Mouse (Mus musculus): ENCODE measurements at regions not wholly inside any gene's neighbourhood (a gene's known extent, or its start where the extent isn't known, plus 50 kb on each side); places are given as distances from the start of the nearest gene placed in this dataset.
A peak's percentile ranks its signal among the peaks of the same experiment; 100 is the strongest.

- Histone ChIP-seq H3K4me1 (peaks cover 15% of the 10 kb centered on the region), H3K27me3 (replicated peaks; ENCODE audit: low read depth, poor library complexity, severe bottlenecking) (no peaks in the 10 kb centered on the region), H3K4me3 (no peak overlapping the region), H3K27ac (replicated peaks) (no peak overlapping the region), H3K9me3 (peaks cover 8% of the 10 kb centered on the region; the same call in 1 of the 2 replicates), H3K36me3 (replicated peaks) (no peaks in the 10 kb centered on the region)
- no peak for DNase-seq (ENCODE audit: low spot score)
- 82% methylated on average over 3 of the region's 3 CpGs for WGBS
Measured at GRCm38 (mm10) chr3:52158788-52159260, 53.9 kb upstream of the Maml3 start.

- Histone ChIP-seq H3K36me3 (replicated peaks) (no peaks in the 10 kb centered on the region), H3K9me3 (no peaks in the 10 kb centered on the region), H3K4me1 (peaks cover 21% of the 10 kb centered on the region), H3K27me3 (replicated peaks; ENCODE audit: low read depth, poor library complexity, severe bottlenecking) (no peaks in the 10 kb centered on the region), H3K4me3 (no peak overlapping the region), H3K27ac (replicated peaks) (no peak overlapping the region)
- no peak for DNase-seq (ENCODE audit: low spot score)
- WGBS: 60% methylated on average over 3 of the region's 3 CpGs
Measured at GRCm38 (mm10) chr3:52161688-52162087, 56.8 kb upstream of the Maml3 start.

GRCm38 (mm10) chr3:52163990-52164389, 59.1 kb upstream of the Maml3 start:
- Histone ChIP-seq H3K9me3 (no peaks in the 10 kb centered on the region), H3K4me1 (peaks cover 16% of the 10 kb centered on the region), H3K27me3 (replicated peaks; ENCODE audit: low read depth, poor library complexity, severe bottlenecking) (no peaks in the 10 kb centered on the region), H3K36me3 (replicated peaks) (no peaks in the 10 kb centered on the region), H3K27ac (replicated peaks) (no peak overlapping the region), H3K4me3 (no peak overlapping the region)
- DNase-seq (ENCODE audit: low spot score): peak; percentile 19
- WGBS: 81% methylated on average over 16 of the region's 16 CpGs

- Histone ChIP-seq H3K4me1 (peaks cover 13% of the 10 kb centered on the region), H3K36me3 (replicated peaks) (no peaks in the 10 kb centered on the region), H3K27ac (replicated peaks) (no peak overlapping the region), H3K27me3 (replicated peaks; ENCODE audit: low read depth, poor library complexity, severe bottlenecking) (no peaks in the 10 kb centered on the region), H3K9me3 (no peaks in the 10 kb centered on the region), H3K4me3 (no peak overlapping the region)
- DNase-seq (ENCODE audit: low spot score): no peak
- 97% methylated on average over 7 of the region's 7 CpGs for WGBS
Measured at GRCm38 (mm10) chr3:52167420-52167819, 62.5 kb upstream of the Maml3 start.

- Histone ChIP-seq H3K9me3 (no peaks in the 10 kb centered on the region), H3K4me1 (0 out of 2 replicates have a peak, but pooled peaks cover 5% of the 10 kb centered on the region), H3K36me3 (replicated peaks) (no peaks in the 10 kb centered on the region), H3K27ac (replicated peaks) (no peak overlapping the region), H3K27me3 (replicated peaks; ENCODE audit: low read depth, poor library complexity, severe bottlenecking) (no peaks in the 10 kb centered on the region), H3K4me3 (no peak overlapping the region)
- no peak for DNase-seq (ENCODE audit: low spot score)
- WGBS: 90% methylated on average over 7 of the region's 7 CpGs
Measured at GRCm38 (mm10) chr3:52170847-52171246, 66.0 kb upstream of the Maml3 start.

GRCm38 (mm10) chr3:52171303-52171702, 66.4 kb upstream of the Maml3 start:
- Histone ChIP-seq H3K27ac (replicated peaks) (no peak overlapping the region), H3K27me3 (replicated peaks; ENCODE audit: low read depth, poor library complexity, severe bottlenecking) (no peaks in the 10 kb centered on the region), H3K36me3 (replicated peaks) (no peaks in the 10 kb centered on the region), H3K4me3 (no peak overlapping the region), H3K4me1 (0 out of 2 replicates have a peak, but pooled peaks cover 5% of the 10 kb centered on the region), H3K9me3 (no peaks in the 10 kb centered on the region)
- WGBS: 93% methylated on average over 5 of the region's 5 CpGs
- DNase-seq (ENCODE audit: low spot score): no peak

GRCm38 (mm10) chr3:52173490-52173889, 68.6 kb upstream of the Maml3 start:
- no peak overlapping the region for H3K4me3 ChIP-seq
- 88% methylated on average over 1 of the region's 1 CpGs for WGBS
- no peak for DNase-seq (ENCODE audit: low spot score)

GRCm38 (mm10) chr3:52176108-52176507, 71.2 kb upstream of the Maml3 start:
- no peaks in the 10 kb centered on the region for H3K36me3 ChIP-seq (replicated peaks)
- peaks cover 27% of the 10 kb centered on the region for H3K4me1 ChIP-seq
- no peaks in the 10 kb centered on the region for H3K9me3 ChIP-seq
- DNase-seq (ENCODE audit: low spot score): no peak
- H3K4me3 ChIP-seq: no peak overlapping the region
- H3K27ac ChIP-seq (replicated peaks): no peak overlapping the region
- 85% methylated on average over 8 of the region's 8 CpGs for WGBS
- H3K27me3 ChIP-seq (replicated peaks; ENCODE audit: low read depth, poor library complexity, severe bottlenecking): no peaks in the 10 kb centered on the region

More at GRCm38 (mm10) chr3:52173490-52173889, 68.6 kb upstream of the Maml3 start:
- Histone ChIP-seq H3K27me3 (replicated peaks; ENCODE audit: low read depth, poor library complexity, severe bottlenecking) (no peaks in the 10 kb centered on the region), H3K36me3 (replicated peaks) (no peaks in the 10 kb centered on the region), H3K9me3 (no peaks in the 10 kb centered on the region), H3K27ac (replicated peaks) (no peak overlapping the region), H3K4me1 (peaks cover 6% of the 10 kb centered on the region)

GRCm38 (mm10) chr3:52178851-52179250, 74.0 kb upstream of the Maml3 start:
- peak; percentile 30 for DNase-seq (ENCODE audit: low spot score)
- H3K4me1 ChIP-seq: peaks cover 36% of the 10 kb centered on the region
- WGBS: 73% methylated on average over 9 of the region's 9 CpGs
- H3K4me3 ChIP-seq: peak overlapping the region; percentile 45; the same call in 1 of the 2 replicates
- H3K9me3 ChIP-seq: no peaks in the 10 kb centered on the region
- no peaks in the 10 kb centered on the region for H3K27me3 ChIP-seq (replicated peaks; ENCODE audit: low read depth, poor library complexity, severe bottlenecking)
- no peaks in the 10 kb centered on the region for H3K36me3 ChIP-seq (replicated peaks)
- H3K27ac ChIP-seq (replicated peaks): peak overlapping the region; percentile 94

GRCm38 (mm10) chr3:52179686-52180085, 74.8 kb upstream of the Maml3 start:
- no peaks in the 10 kb centered on the region for H3K36me3 ChIP-seq (replicated peaks)
- WGBS: 2% methylated on average over 12 of the region's 12 CpGs
- H3K4me1 ChIP-seq: peaks cover 36% of the 10 kb centered on the region
- DNase-seq (ENCODE audit: low spot score): peak; percentile 89
- H3K27me3 ChIP-seq (replicated peaks; ENCODE audit: low read depth, poor library complexity, severe bottlenecking): no peaks in the 10 kb centered on the region
- no peaks in the 10 kb centered on the region for H3K9me3 ChIP-seq
- H3K27ac ChIP-seq (replicated peaks): peak overlapping the region; percentile 94
- H3K4me3 ChIP-seq: peak overlapping the region; percentile 45

GRCm38 (mm10) chr3:52180306-52180705, 75.4 kb upstream of the Maml3 start:
- no peaks in the 10 kb centered on the region for H3K27me3 ChIP-seq (replicated peaks; ENCODE audit: low read depth, poor library complexity, severe bottlenecking)
- no peaks in the 10 kb centered on the region for H3K36me3 ChIP-seq (replicated peaks)
- WGBS: 24% methylated on average over 8 of the region's 8 CpGs
- DNase-seq (ENCODE audit: low spot score): peak; percentile 48
- peak overlapping the region; percentile 94 for H3K27ac ChIP-seq (replicated peaks)
- no peaks in the 10 kb centered on the region for H3K9me3 ChIP-seq
- H3K4me3 ChIP-seq: no peak overlapping the region
- peaks cover 36% of the 10 kb centered on the region for H3K4me1 ChIP-seq

GRCm38 (mm10) chr3:52180785-52181184, 75.9 kb upstream of the Maml3 start:
- WGBS: 46% methylated on average over 10 of the region's 10 CpGs
- Histone ChIP-seq H3K4me3 (no peak overlapping the region), H3K4me1 (peaks cover 36% of the 10 kb centered on the region)

GRCm38 (mm10) chr3:52181326-52182101, 76.6 kb upstream of the Maml3 start:
- no peak for DNase-seq (ENCODE audit: low spot score)
- WGBS: 85% methylated on average over 9 of the region's 9 CpGs
- peak overlapping the region; percentile 94 for H3K27ac ChIP-seq (replicated peaks)
- H3K27me3 ChIP-seq (replicated peaks; ENCODE audit: low read depth, poor library complexity, severe bottlenecking): no peaks in the 10 kb centered on the region
- no peaks in the 10 kb centered on the region for H3K36me3 ChIP-seq (replicated peaks)
- H3K9me3 ChIP-seq: no peaks in the 10 kb centered on the region
- peaks cover 38% of the 10 kb centered on the region for H3K4me1 ChIP-seq
- H3K4me3 ChIP-seq: no peak overlapping the region

More at GRCm38 (mm10) chr3:52180785-52181184, 75.9 kb upstream of the Maml3 start:
- no peaks in the 10 kb centered on the region for H3K36me3 ChIP-seq (replicated peaks)
- no peaks in the 10 kb centered on the region for H3K27me3 ChIP-seq (replicated peaks; ENCODE audit: low read depth, poor library complexity, severe bottlenecking)
- no peaks in the 10 kb centered on the region for H3K9me3 ChIP-seq
- DNase-seq (ENCODE audit: low spot score): peak; percentile 65
- H3K27ac ChIP-seq (replicated peaks): peak overlapping the region; percentile 94
